Mouse (Mus musculus) left cerebral cortex, postnatal 25 days (tissue): ENCODE data around the gene Olfr747. TPM values are rescaled to one million over a fixed set of nuclear protein-coding genes. Genes with fewer than 3 reads are reported as not detected.
"Not testable (repeated sequence)": the region's sequence is repeated elsewhere in the genome, so short reads cannot be mapped to it uniquely, and the experiment has no call there.

Experiments used
- DNase-seq, 2 experiments: peaks; one replicate each; pipeline ENCODE4 v3.0.0; 2022; ENCODE audit warnings: low spot score in 2 of 2, mixed read lengths in 1 of 2
- intact Hi-C: fragments of 180-260 bp; cut with DNase I; formaldehyde crosslinking; loops from one replicate; pipeline ENCODE4 v1.15.1; 2025
- total RNA-seq, 2 experiments: library from RNA; stranded (reverse); gene quantifications; 2 replicates each; pipeline ENCODE4 v1.2.3; 2021

Olfr747 gene
- total RNA-seq: not detected

DNA sequence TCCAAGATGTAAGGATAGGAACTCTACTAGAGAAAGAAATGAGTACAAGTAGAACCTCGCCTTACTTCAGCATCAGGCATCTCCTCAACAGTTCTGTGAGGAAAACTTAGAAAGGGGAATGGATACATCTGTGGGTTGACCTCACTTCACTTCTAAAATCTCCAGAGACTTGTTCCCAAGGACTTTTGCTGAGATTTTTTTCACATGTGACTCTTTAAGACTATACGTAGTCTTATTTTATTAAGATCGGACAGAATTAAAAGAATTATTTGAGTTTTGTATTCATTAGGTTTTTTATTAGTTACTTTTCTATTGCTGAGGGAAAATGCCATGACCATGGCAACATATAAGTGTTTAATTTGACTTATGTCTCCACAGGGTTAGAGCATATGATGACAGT lies at the start of gene Olfr747:
Gene Olfr747, minus strand, starts transcription at position 101 of the 400 bp plus-strand sequence.
- intact Hi-C loops: no loop called here
- DNase-seq: no peak

DNA sequence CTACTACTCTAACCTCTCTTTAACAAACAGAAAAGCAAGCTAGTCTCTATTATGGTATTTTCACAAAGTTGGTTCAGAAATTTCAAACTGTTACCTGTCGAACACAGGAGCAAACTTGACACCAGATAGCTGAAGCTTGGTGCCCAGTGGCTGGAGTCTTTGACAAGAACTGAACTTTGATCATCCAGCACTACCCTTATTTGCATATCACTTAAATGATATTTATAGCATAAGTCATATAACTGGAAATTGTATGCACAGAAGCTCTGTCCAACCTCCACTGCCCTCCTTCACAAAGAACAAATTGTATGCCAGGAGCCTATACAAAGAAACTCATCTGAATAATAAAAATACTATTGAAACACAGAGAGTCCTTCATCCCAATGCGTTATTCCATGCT lies 48.6 kb upstream of the Olfr747 start:
- no peak for DNase-seq
- intact Hi-C loops: no loop called here

DNA sequence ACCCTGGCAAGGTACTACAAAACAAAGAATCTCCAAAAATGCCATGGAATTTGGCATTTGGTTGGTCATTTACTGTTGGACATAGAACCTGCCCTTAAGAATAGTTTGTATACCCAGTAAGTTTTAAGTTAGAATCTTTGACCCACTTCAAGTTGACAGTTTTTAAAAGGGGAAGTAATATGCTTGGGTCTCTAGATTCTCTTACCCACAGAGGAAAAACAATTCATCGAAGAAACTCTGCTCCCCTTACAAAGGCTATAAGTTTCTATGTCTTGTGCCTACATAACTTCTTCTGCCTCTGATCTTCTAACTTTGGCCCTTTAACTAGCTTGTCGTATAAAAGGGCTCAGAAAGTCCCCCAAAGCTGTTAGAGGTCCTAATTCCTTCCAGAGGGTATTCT lies 47.3 kb upstream of the Olfr747 start:
- no peak for DNase-seq
- intact Hi-C loops: no loop called here

DNA sequence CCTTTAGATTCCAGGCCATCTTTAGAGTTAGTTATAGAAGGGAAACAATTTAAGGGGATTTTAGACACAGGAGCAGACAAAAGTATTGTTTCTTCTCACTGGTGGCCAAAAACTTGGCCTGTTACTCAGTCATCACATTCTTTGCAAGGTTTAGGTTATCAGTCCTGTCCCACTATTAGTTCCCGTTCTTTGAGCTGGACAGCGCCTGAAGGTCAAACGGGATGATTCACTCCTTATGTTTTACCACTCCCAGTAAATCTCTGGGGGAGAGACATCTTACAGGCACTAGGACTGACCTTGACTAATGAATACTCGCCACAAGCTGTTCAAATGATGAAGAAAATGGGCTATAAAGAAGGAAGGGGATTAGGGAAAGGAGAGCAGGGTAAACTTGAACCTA lies 29.4 kb upstream of the Olfr747 start:
- intact Hi-C loops, DNase-seq: not testable (repeated sequence)

DNA sequence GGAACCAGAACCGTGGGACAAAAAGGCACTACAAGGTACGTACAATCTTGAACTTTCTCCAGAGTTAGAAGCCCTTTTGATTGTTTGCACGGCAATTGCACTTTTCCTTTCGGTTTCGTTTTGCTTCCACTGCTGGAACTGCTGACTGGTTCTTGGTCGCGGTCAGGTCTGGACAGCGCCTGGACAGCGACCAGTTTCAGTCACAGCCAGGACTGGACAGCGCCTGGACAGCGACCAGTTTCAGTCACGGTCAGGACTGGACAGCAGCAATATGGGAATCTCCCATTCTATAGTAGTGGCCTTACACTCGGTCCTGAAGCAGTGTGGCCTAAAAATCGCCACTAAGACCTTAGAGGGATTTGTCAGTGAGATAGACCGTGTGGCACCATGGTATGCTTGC lies 26.9 kb upstream of the Olfr747 start:
- DNase-seq, intact Hi-C loops: not testable (repeated sequence)

- DNase-seq: no peak
- intact Hi-C loops: no loop called here
Measured at GRCm38 (mm10) chr14:50707073-50707472, 14.1 kb upstream of the Olfr747 start, which contains the start of gene Olfr748. Gene Olfr748 (plus strand): TSS chr14:50707373.

DNA sequence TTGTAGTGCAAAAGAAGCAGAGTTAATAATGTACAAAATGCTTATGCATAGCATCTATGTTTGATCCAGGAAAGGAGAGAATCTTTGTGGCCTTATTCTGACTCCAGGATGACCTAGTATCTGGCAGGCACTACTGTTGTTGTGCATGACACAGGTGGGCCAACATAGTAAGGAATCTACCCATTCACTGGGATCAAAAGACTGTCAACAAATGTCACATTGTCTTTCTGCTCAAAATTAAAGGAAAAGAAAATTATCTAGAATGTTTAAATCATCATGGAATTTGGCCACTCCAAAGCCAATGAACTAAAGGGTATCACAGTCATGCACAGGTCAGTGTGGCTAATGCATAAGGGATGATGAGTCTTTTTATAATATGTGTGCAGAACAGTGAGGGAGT lies 46.2 kb downstream of the Olfr747 start, which contains the start of gene Olfr746:
Gene Olfr746, plus strand, starts transcription at position 301 of the 400 bp plus-strand sequence.
- intact Hi-C loops: no loop called here
- DNase-seq: no peak

DNA sequence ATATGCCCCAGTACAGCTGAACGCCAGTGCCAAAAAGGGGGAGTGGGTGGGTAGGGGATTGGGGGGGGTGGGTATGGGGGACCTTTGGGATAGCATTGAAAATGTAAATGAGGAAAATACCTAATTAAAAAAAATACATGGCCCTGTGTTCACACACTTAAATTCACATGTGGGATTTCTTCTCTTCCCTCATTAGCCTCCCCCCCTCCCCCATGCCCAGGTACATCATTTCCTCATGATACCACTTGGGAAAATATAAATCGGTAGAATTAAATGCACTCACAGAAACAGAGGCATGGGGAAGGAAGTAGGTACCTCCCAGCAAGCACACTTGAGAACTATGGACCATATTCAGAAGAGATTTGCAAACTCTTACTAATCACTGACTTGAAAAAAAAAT lies 53.9 kb downstream of the Olfr747 start, which contains the start of gene Olfr745:
Gene Olfr745, plus strand, starts transcription at position 301 of the 400 bp plus-strand sequence.
- DNase-seq: no peak
- intact Hi-C loops: no loop called here

Other genes with a start within 250 kb of the Olfr747 start
- gene Olfr740, start 247.7 kb downstream of the Olfr747 start, total RNA-seq: not detected
- gene Olfr741, start 220.5 kb downstream of the Olfr747 start, total RNA-seq: not detected
- not detected for gene Olfr742, start 189.6 kb downstream of the Olfr747 start, total RNA-seq
- gene Olfr743, start 171.4 kb downstream of the Olfr747 start, total RNA-seq: not detected
- gene Olfr744, start 78.3 kb downstream of the Olfr747 start, total RNA-seq: not detected
- gene Olfr745, start 53.8 kb downstream of the Olfr747 start, total RNA-seq: not detected
- not detected for gene Olfr746, start 46.1 kb downstream of the Olfr747 start, total RNA-seq
- not detected for gene Olfr748, start 14.2 kb upstream of the Olfr747 start, total RNA-seq
- not detected for gene Olfr749, start 51.9 kb upstream of the Olfr747 start, total RNA-seq
- 10 to 100 TPM; 57.2 to 63.9 TPM for gene Ttc5, start 92.3 kb upstream of the Olfr747 start, total RNA-seq
- not detected for gene Ccnb1ip1, start 114.5 kb upstream of the Olfr747 start, total RNA-seq
- gene Parp2, start 114.6 kb upstream of the Olfr747 start, total RNA-seq: 10 to 100 TPM; 23.0 to 24.7 TPM
- 1 to 10 TPM; 2.4 to 5.0 TPM for gene Tep1, start 177.4 kb upstream of the Olfr747 start, total RNA-seq
- 1 to 10 TPM; 2.3 to 3.2 TPM for gene Klhl33, start 204.3 kb upstream of the Olfr747 start, total RNA-seq
- 10 to 100 TPM; 30.7 to 34.6 TPM for gene Osgep, start 231.7 kb upstream of the Olfr747 start, total RNA-seq
- 10 to 100 TPM; 51.7 to 55.9 TPM for gene Apex1, start 231.8 kb upstream of the Olfr747 start, total RNA-seq
- gene Pip4p1, start 237.7 kb upstream of the Olfr747 start, total RNA-seq: 100 to 1,000 TPM in 1 of 2 experiments, 10 to 100 TPM in 1; 97.5 to 102 TPM
- gene Pnp, start 237.9 kb upstream of the Olfr747 start, total RNA-seq: 10 to 100 TPM; 12.0 to 13.6 TPM